Mouse (Mus musculus) testis, adult 2 months (tissue): Measurements from ENCODE around the gene Amfr. TPM values are rescaled to one million over a fixed set of nuclear protein-coding genes. Genes with fewer than 3 reads are reported as not detected.
"Not testable (repeated sequence)": the region's sequence is repeated elsewhere in the genome, so short reads cannot be mapped to it uniquely, and the experiment has no call there.

Source experiments
- H3K27ac ChIP-seq: fragments of 200-500 bp; 2 replicates; pipeline ENCODE4 v1.5.1; 2012; ENCODE audit warnings: low read depth, low read length; ENCODE audit not compliant: control insufficient read depth, insufficient read depth
- H3K27me3 ChIP-seq: fragments of 200-500 bp; 2 replicates; pipeline ENCODE4 v1.6.1; 2012; ENCODE audit warnings: mild to moderate bottlenecking, low read length, moderate library complexity; ENCODE audit not compliant: control insufficient read depth, insufficient read depth
- H3K36me3 ChIP-seq: fragments of 200-500 bp; 2 replicates; pipeline ENCODE4 v1.6.1; 2012; ENCODE audit warnings: mild to moderate bottlenecking, low read length; ENCODE audit not compliant: control insufficient read depth, insufficient read depth
- H3K4me1 ChIP-seq: fragments of 200-500 bp; 2 replicates; pipeline ENCODE4 v1.6.1; 2012; ENCODE audit warnings: low read length; ENCODE audit not compliant: control insufficient read depth, insufficient read depth
- H3K4me3 ChIP-seq: fragments of 200-500 bp; 2 replicates; pipeline ENCODE4 v1.5.1; 2012; ENCODE audit warnings: low read depth, mild to moderate bottlenecking, low read length, moderate library complexity, mixed read lengths; ENCODE audit not compliant: control insufficient read depth
- CTCF ChIP-seq: fragments of 200-500 bp; IDR thresholded peaks from 2 replicates; pipeline ENCODE4 v1.5.1; 2012; ENCODE audit warnings: low read depth, mild to moderate bottlenecking, inconsistent platforms, low read length, moderate library complexity; ENCODE audit not compliant: control insufficient read depth, insufficient read depth, insufficient replicate concordance
- POLR2A ChIP-seq: fragments of 200-500 bp; IDR thresholded peaks from 2 replicates; pipeline ENCODE4 v1.6.1; 2012; ENCODE audit warnings: low read depth, mild to moderate bottlenecking, inconsistent platforms, low read length, moderate library complexity; ENCODE audit not compliant: control insufficient read depth
- polyA plus RNA-seq: library from polyadenylated mRNA; depleted of rRNA; stranded (reverse); fragments of >200 nt; gene quantifications from 2 replicates; pipeline ENCODE4 v1.2.3, GENCODE M21; 2012; rRNA removed

The Amfr gene
- polyA plus RNA-seq, result 78.7 and 82.2 TPM in 2 replicates

DNA sequence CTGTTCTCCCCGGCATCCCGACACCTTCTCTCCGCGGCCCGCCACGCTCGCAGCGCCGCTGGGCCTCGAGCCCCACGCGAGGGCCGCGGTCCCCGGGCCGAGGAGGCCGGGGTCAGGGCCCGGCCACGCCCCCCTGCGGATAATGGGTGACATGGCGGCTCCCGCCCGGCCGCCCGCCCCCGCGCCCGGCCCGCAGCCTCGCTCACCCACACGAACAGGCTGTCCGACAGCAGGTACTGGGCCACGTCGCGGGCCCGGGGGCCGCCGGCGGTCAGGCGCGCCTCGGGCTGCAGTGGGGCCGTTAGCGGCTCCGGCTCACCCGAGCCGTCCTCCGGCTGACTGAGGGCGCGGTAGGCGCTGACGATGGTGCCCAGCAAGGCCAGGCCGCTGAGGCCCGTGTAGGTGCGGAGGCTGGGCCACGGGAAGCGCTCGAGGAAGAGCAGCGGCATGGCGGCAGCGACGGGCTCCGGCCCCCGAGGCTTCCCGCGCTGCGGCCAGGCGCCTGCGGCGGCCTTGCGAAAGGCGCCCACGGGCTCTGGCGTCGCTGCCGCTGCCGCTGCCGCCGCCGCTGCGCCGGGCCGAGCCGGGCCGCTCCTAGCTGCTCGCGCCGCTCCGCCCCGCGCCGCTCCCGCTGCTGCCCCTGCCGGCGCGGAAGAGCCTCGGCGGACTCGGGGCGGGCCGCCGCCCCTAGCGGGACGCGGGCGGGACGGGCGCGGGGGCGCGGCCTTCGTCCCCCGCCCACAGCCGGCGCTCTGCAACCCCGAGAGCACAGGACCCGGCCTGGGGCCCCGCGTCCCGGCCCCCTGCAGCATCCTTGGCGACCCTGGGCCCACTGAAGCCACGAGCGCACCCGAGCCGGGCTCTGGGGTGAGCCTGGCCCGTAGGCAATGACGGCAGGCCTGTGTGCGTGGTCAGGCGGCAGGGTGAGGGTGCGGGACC lies at the start of gene Amfr:
Gene Amfr (minus strand): TSS at position 830 of the 939 bp plus-strand sequence.
- peak within 1 kb of the TSS; percentile 92 for H3K4me3 ChIP-seq
- H3K27ac ChIP-seq, result peak within 1 kb of the TSS; percentile 95
- peak; percentile 61 for TF ChIP-seq POLR2A
- TF ChIP-seq CTCF, result no peak
- no peaks in the 10 kb centered on the region for H3K27me3 ChIP-seq
- H3K4me1 ChIP-seq, result peaks cover 10% of the 10 kb centered on the region
- no peaks in the 10 kb centered on the region; the same call in 1 of the 2 replicates for H3K36me3 ChIP-seq

- H3K36me3 ChIP-seq, result no peaks in the 10 kb centered on the region
- H3K4me3 ChIP-seq, result no peak overlapping the region
- no peaks in the 10 kb centered on the region for H3K27me3 ChIP-seq
- TF ChIP-seq CTCF (no peak), POLR2A (no peak)
- H3K4me1 ChIP-seq, result no peaks in the 10 kb centered on the region
- no peak overlapping the region for H3K27ac ChIP-seq
Measured at GRCm38 (mm10) chr8:94057157-94057854, 44.7 kb upstream of the Amfr start.

DNA sequence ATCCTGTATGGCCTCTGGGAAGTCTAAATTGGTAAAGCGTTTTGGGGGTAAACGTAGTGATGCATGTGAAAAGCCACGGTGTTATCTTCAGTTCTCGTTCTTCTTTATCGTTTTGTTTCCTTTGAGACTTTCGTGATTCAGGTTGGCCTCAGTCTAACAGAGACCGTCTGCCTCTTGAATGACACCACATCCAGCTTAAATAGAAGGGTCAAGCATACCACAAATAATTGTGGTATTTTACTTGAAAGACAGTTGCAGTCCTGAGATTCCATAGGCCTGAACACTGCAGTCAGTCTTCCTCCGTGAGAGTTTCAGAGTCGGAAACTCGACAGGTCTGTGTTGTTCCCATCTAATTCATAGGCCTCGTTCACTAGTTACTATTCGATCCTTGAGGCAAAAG lies 40.1 kb upstream of the Amfr start:
- H3K27me3 ChIP-seq, result no peaks in the 10 kb centered on the region
- no peaks in the 10 kb centered on the region for H3K4me1 ChIP-seq
- H3K36me3 ChIP-seq, result no peaks in the 10 kb centered on the region
- TF ChIP-seq CTCF (no peak), POLR2A (no peak)
- no peak overlapping the region for H3K4me3 ChIP-seq
- H3K27ac ChIP-seq, result no peak overlapping the region

DNA sequence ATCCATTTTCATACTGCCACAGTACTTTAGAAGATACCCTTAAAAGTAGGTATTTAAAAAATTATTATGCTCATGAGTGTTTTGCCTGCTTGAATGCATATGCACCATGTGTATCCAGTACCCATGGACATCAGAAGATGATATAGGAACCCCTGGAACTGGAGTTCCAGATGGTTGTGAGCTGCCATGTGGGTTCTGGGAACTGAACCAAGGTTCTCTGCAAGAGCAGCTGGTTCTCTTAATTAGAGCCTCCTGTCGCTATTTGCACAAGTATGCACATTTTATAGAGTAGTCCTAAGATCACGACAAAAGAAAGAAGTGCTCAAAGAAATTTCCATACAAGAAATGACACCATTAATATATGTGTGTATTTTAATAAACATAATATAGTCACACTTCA lies 35.2 kb upstream of the Amfr start:
- H3K4me1 ChIP-seq, result no peaks in the 10 kb centered on the region
- H3K36me3 ChIP-seq, result no peaks in the 10 kb centered on the region
- no peaks in the 10 kb centered on the region for H3K27me3 ChIP-seq
- no peak overlapping the region for H3K27ac ChIP-seq
- TF ChIP-seq POLR2A (no peak), CTCF (no peak)
- no peak overlapping the region for H3K4me3 ChIP-seq

- Histone ChIP-seq H3K27ac (peak overlapping the region; percentile 15), H3K4me3 (peak overlapping the region; percentile 80), H3K36me3 (no peaks in the 10 kb centered on the region), H3K4me1 (no peaks in the 10 kb centered on the region; the same call in none of the 2 replicates), H3K27me3 (no peaks in the 10 kb centered on the region)
- TF ChIP-seq CTCF (no peak), POLR2A (no peak)
Measured at GRCm38 (mm10) chr8:94037806-94038205, 25.2 kb upstream of the Amfr start.

DNA sequence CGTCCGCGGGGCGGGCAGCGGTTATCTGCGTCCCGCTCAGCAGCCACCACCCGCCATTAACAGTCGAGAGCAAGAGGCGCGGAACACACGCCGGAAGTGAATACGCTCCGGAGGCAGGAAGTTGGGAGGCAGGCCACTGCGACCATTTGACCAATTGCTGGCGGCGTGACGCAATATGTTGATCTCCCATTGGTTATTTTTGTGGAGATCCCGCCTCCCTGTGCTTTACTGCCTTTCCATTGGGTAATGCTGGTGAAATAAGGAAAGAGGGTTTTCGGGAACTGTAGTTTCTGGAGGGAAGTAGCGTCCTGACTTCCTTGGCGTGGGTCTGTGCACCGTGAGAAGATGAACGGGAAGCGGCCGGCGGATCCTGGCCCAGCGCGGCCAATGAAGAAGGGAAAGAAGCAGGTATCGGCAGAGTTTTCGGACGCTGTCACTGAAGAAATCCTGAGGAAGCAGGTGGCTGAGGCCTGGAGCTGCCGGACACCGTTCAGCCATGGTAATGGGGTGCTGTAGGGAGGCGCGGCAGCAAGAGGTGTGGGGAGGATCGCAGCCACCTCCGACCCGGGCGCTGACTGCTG lies 24.4 kb upstream of the Amfr start, which contains the start of the genes Nudt21 and Ogfod1:
Gene Nudt21 (minus strand): TSS at position 88 of the 581 bp plus-strand sequence.
Gene Ogfod1 (plus strand): TSS at position 255 of the 581 bp plus-strand sequence.
- Histone ChIP-seq H3K27me3 (no peaks in the 10 kb centered on the region), H3K36me3 (no peaks in the 10 kb centered on the region), H3K27ac (peak within 1 kb of the TSS; percentile 91), H3K4me3 (peak within 1 kb of the TSS; percentile 80), H3K4me1 (no peaks in the 10 kb centered on the region; the same call in 1 of the 2 replicates)
- TF ChIP-seq POLR2A, result peak; percentile 90
- no peak for TF ChIP-seq CTCF

GRCm38 (mm10) chr8:94036541-94036940 lies 23.9 kb upstream of the Amfr start:
- not testable (repeated sequence) for H3K4me1 ChIP-seq, H3K36me3 ChIP-seq, H3K27me3 ChIP-seq
- peak overlapping the region; percentile 80 for H3K4me3 ChIP-seq
- peak overlapping the region; percentile 91 for H3K27ac ChIP-seq
